Mouse (Mus musculus) embryonic fibroblast, embryonic 13.5 days (primary cell): ENCODE results near the gene Prrg2. TPM values are rescaled to one million over a fixed set of nuclear protein-coding genes. Genes with fewer than 3 reads are reported as not detected.

Experiments used
- H3K27ac ChIP-seq: 2 replicates; pipeline ENCODE4 v1.5.1; 2012; ENCODE audit warnings: low read length, control low read depth, inconsistent platforms; ENCODE audit not compliant: insufficient read depth
- H3K4me1 ChIP-seq: 2 replicates; pipeline ENCODE4 v1.6.1; 2011; ENCODE audit warnings: low read length; ENCODE audit not compliant: control insufficient read depth, insufficient read depth
- H3K4me3 ChIP-seq: 2 replicates; pipeline ENCODE4 v1.5.1; 2011; ENCODE audit warnings: mild to moderate bottlenecking, control low read depth, low read length; ENCODE audit not compliant: insufficient read depth
- CTCF ChIP-seq: IDR thresholded peaks from 2 replicates; pipeline ENCODE4 v1.5.1; 2011; ENCODE audit warnings: mild to moderate bottlenecking, control low read depth, low read length, moderate library complexity, borderline replicate concordance; ENCODE audit not compliant: insufficient read depth
- POLR2A ChIP-seq: IDR thresholded peaks from 2 replicates; pipeline ENCODE4 v1.6.1; 2011; ENCODE audit warnings: low read depth, mild to moderate bottlenecking, control low read depth, low read length, moderate library complexity
- polyA plus RNA-seq: library from polyadenylated mRNA; stranded (reverse); fragments of >200 nt; gene quantifications from 2 replicates; pipeline ENCODE4 v1.2.4, GENCODE M21; 2011; ENCODE audit warnings: low read depth; ENCODE audit not compliant: missing spikeins, insufficient read length

The Prrg2 gene
- polyA plus RNA-seq, 1 experiment, result 15.1 TPM

GRCm38 (mm10) chr7:45052181-45052861 is 10.2 kb downstream of the Prrg2 start:
- peak overlapping the region; percentile 94 for H3K27ac ChIP-seq
- H3K4me1 ChIP-seq, result no peaks in the 10 kb centered on the region
- H3K4me3 ChIP-seq, result peak overlapping the region; percentile 77
- 0 out of 2 replicates have a peak, but pooled peaks have one; percentile 9 for TF ChIP-seq POLR2A
- no peak for TF ChIP-seq CTCF

GRCm38 (mm10) chr7:45051601-45051974 is 10.9 kb downstream of the Prrg2 start:
- TF ChIP-seq POLR2A (no peak), CTCF (no peak)
- Histone ChIP-seq H3K4me3 (peak overlapping the region; percentile 77), H3K4me1 (no peaks in the 10 kb centered on the region), H3K27ac (peak overlapping the region; percentile 94; the same call in 1 of the 2 replicates)

GRCm38 (mm10) chr7:45050945-45051600 is 11.4 kb downstream of the Prrg2 start:
- TF ChIP-seq CTCF, result no peak
- Histone ChIP-seq H3K4me3 (peak overlapping the region; percentile 77), H3K27ac (peak overlapping the region; percentile 94; the same call in 1 of the 2 replicates), H3K4me1 (no peaks in the 10 kb centered on the region)

- no peak for TF ChIP-seq POLR2A
- no peak for TF ChIP-seq CTCF
- H3K27ac ChIP-seq, result no peak overlapping the region
- no peaks in the 10 kb centered on the region for H3K4me1 ChIP-seq
- no peak overlapping the region for H3K4me3 ChIP-seq
Observed at GRCm38 (mm10) chr7:45048923-45049657, 13.4 kb downstream of the Prrg2 start.

GRCm38 (mm10) chr7:45048001-45048890 is 14.2 kb downstream of the Prrg2 start:
- Histone ChIP-seq H3K4me3 (no peak overlapping the region), H3K27ac (no peak overlapping the region), H3K4me1 (no peaks in the 10 kb centered on the region)
- TF ChIP-seq CTCF (no peak), POLR2A (no peak)

- H3K4me1 ChIP-seq, result no peaks in the 10 kb centered on the region
- H3K27ac ChIP-seq, result no peak overlapping the region
Observed at GRCm38 (mm10) chr7:45047491-45047890, 15.0 kb downstream of the Prrg2 start.

GRCm38 (mm10) chr7:45046853-45047350 is 15.6 kb downstream of the Prrg2 start:
- Histone ChIP-seq H3K4me1 (no peaks in the 10 kb centered on the region), H3K27ac (no peak overlapping the region), H3K4me3 (no peak overlapping the region)
- no peak for TF ChIP-seq POLR2A
- TF ChIP-seq CTCF, result no peak

More at GRCm38 (mm10) chr7:45047491-45047890, 15.0 kb downstream of the Prrg2 start:
- no peak overlapping the region for H3K4me3 ChIP-seq
- no peak for TF ChIP-seq POLR2A
- no peak for TF ChIP-seq CTCF

GRCm38 (mm10) chr7:45045741-45046140 is 16.7 kb downstream of the Prrg2 start:
- Histone ChIP-seq H3K27ac (no peak overlapping the region), H3K4me3 (no peak overlapping the region)
- TF ChIP-seq POLR2A (no peak), CTCF (no peak)

GRCm38 (mm10) chr7:45043307-45043706 is 19.2 kb downstream of the Prrg2 start:
- Histone ChIP-seq H3K4me1 (no peaks in the 10 kb centered on the region), H3K4me3 (no peak overlapping the region), H3K27ac (no peak overlapping the region)
- no peak for TF ChIP-seq POLR2A
- no peak for TF ChIP-seq CTCF

More at GRCm38 (mm10) chr7:45045741-45046140, 16.7 kb downstream of the Prrg2 start:
- H3K4me1 ChIP-seq, result no peaks in the 10 kb centered on the region
